Mouse (Mus musculus): ENCODE measurements at regions not wholly inside any gene's neighbourhood (a gene's known extent, or its start where the extent isn't known, plus 50 kb on each side); places are given as distances from the start of the nearest gene placed in this dataset.
"Not testable (repeated sequence)": the region's sequence is repeated elsewhere in the genome, so short reads cannot be mapped to it uniquely, and the experiment has no call there.

- ATAC-seq (no peak), DNase-seq (ENCODE audit: low read depth, low spot score) (no peak)
- in situ Hi-C loops (cut with MboI; ENCODE audit: low pct_unique_long_range_greater_than_20kb) = no loop called here
- no peaks in the 10 kb centered on the region for H3K27me3 ChIP-seq
- ChIA-PET CTCF (no interaction called here), POLR2A (no interaction called here)
- no peak for TF ChIP-seq CTCF (IDR thresholded peaks at IDR 0.05)
These were observed 142.0 kb upstream of the Trim24 start for GRCm38 (mm10) chr6:37728621-37729020.

- ChIA-PET CTCF (no interaction called here), POLR2A (no interaction called here)
- TF ChIP-seq CTCF (IDR thresholded peaks at IDR 0.05) = no peak
- in situ Hi-C loops (cut with MboI; ENCODE audit: low pct_unique_long_range_greater_than_20kb) = no loop called here
- DNase-seq (ENCODE audit: low read depth, low spot score) (no peak), ATAC-seq (no peak)
- H3K27me3 ChIP-seq = no peaks in the 10 kb centered on the region
These were observed 141.4 kb upstream of the Trim24 start for GRCm38 (mm10) chr6:37729165-37729564.

GRCm38 (mm10) chr6:37730500-37731239 is 139.9 kb upstream of the Trim24 start:
- no peaks in the 10 kb centered on the region for H3K27me3 ChIP-seq
- DNase-seq (ENCODE audit: low read depth, low spot score) = no peak
- ChIA-PET CTCF (no interaction called here), POLR2A (interaction anchor here (0.7 kb wide), 1 partner anchor 251 kb away, joined by 3 read pairs; no protein-coding TSS in a partner anchor)
- in situ Hi-C loops (cut with MboI; ENCODE audit: low pct_unique_long_range_greater_than_20kb) = no loop called here
- no peak for TF ChIP-seq CTCF (IDR thresholded peaks at IDR 0.05)
- ATAC-seq = peak; percentile 78

GRCm38 (mm10) chr6:37732385-37732784 is 138.2 kb upstream of the Trim24 start:
- CTCF ChIA-PET = no interaction called here
- in situ Hi-C loops (cut with MboI; ENCODE audit: low pct_unique_long_range_greater_than_20kb) = no loop called here
- ATAC-seq = peak; percentile 26

GRCm38 (mm10) chr6:37735288-37735961 is 135.2 kb upstream of the Trim24 start:
- no peak for TF ChIP-seq CTCF (IDR thresholded peaks at IDR 0.05)
- POLR2A ChIA-PET = no interaction called here

More at GRCm38 (mm10) chr6:37732385-37732784, 138.2 kb upstream of the Trim24 start:
- no peak for TF ChIP-seq CTCF (IDR thresholded peaks at IDR 0.05)
- POLR2A ChIA-PET = no interaction called here
- DNase-seq (ENCODE audit: low read depth, low spot score) = peak; percentile 61
- H3K27me3 ChIP-seq = no peaks in the 10 kb centered on the region

GRCm38 (mm10) chr6:37735962-37736297 is 134.7 kb upstream of the Trim24 start:
- no peak for TF ChIP-seq CTCF (IDR thresholded peaks at IDR 0.05)
- DNase-seq (ENCODE audit: low read depth, low spot score) (no peak), ATAC-seq (no peak)
- no peaks in the 10 kb centered on the region for H3K27me3 ChIP-seq
- in situ Hi-C loops (cut with MboI; ENCODE audit: low pct_unique_long_range_greater_than_20kb) = no loop called here
- ChIA-PET CTCF (interaction anchor here (1.6 kb wide), 1 partner anchor 11 kb away, joined by 4 read pairs; no protein-coding TSS in a partner anchor), POLR2A (no interaction called here)

More at GRCm38 (mm10) chr6:37735288-37735961, 135.2 kb upstream of the Trim24 start:
- DNase-seq (ENCODE audit: low read depth, low spot score) (no peak), ATAC-seq (no peak)
- H3K27me3 ChIP-seq = no peaks in the 10 kb centered on the region
- in situ Hi-C loops (cut with MboI; ENCODE audit: low pct_unique_long_range_greater_than_20kb) = no loop called here
- CTCF ChIA-PET = interaction anchor here (1.6 kb wide), 1 partner anchor 11 kb away, joined by 4 read pairs; no protein-coding TSS in a partner anchor

GRCm38 (mm10) chr6:37740982-37741889 is 129.4 kb upstream of the Trim24 start:
- no peaks in the 10 kb centered on the region for H3K27me3 ChIP-seq
- TF ChIP-seq CTCF (IDR thresholded peaks at IDR 0.05) = no peak
- POLR2A ChIA-PET = no interaction called here
- CTCF ChIA-PET = no interaction called here
- ATAC-seq (no peak), DNase-seq (ENCODE audit: low read depth, low spot score) (no peak)
- in situ Hi-C loops (cut with MboI; ENCODE audit: low pct_unique_long_range_greater_than_20kb) = no loop called here

- ATAC-seq; CTCF ChIA-PET; POLR2A ChIA-PET; in situ Hi-C loops (cut with MboI; ENCODE audit: low pct_unique_long_range_greater_than_20kb); DNase-seq (ENCODE audit: low read depth, low spot score); H3K27me3 ChIP-seq: not testable (repeated sequence)
These were observed 128.7 kb upstream of the Trim24 start for GRCm38 (mm10) chr6:37741916-37742315.

GRCm38 (mm10) chr6:37744679-37745078 is 125.9 kb upstream of the Trim24 start:
- ChIA-PET POLR2A (no interaction called here), CTCF (interaction anchor here (0.6 kb wide), 1 partner anchor 22 kb away, joined by 3 read pairs; no protein-coding TSS in a partner anchor)
- ATAC-seq = no peak
- TF ChIP-seq CTCF (IDR thresholded peaks at IDR 0.05) = peak; percentile 55
- no peak for DNase-seq (ENCODE audit: low read depth, low spot score)
- in situ Hi-C loops (cut with MboI; ENCODE audit: low pct_unique_long_range_greater_than_20kb) = no loop called here
- no peaks in the 10 kb centered on the region for H3K27me3 ChIP-seq

- in situ Hi-C loops (cut with MboI; ENCODE audit: low pct_unique_long_range_greater_than_20kb) = no loop called here
- TF ChIP-seq CTCF (IDR thresholded peaks at IDR 0.05) = no peak
- ATAC-seq = no peak
- POLR2A ChIA-PET = no interaction called here
- CTCF ChIA-PET = interaction anchor here (1.0 kb wide), 1 partner anchor 9 kb away, joined by 3 read pairs; no protein-coding TSS in a partner anchor
- DNase-seq (ENCODE audit: low read depth, low spot score) = no peak
- H3K27me3 ChIP-seq = no peaks in the 10 kb centered on the region
These were observed 125.1 kb upstream of the Trim24 start for GRCm38 (mm10) chr6:37745393-37746100.

- H3K27me3 ChIP-seq; POLR2A ChIA-PET; in situ Hi-C loops (cut with MboI; ENCODE audit: low pct_unique_long_range_greater_than_20kb); DNase-seq (ENCODE audit: low read depth, low spot score); CTCF ChIA-PET; ATAC-seq: not testable (repeated sequence)
These were observed 122.8 kb upstream of the Trim24 start for GRCm38 (mm10) chr6:37747793-37748192.

Data from Patski (cell line).